Mouse (Mus musculus) embryonic fibroblast, embryonic 13.5 days (primary cell): ENCODE data around the gene Cspg4.

Experiments
- CTCF ChIP-seq: IDR thresholded peaks from 2 replicates; pipeline ENCODE4 v1.5.1; 2011; ENCODE audit warnings: mild to moderate bottlenecking, control low read depth, low read length, moderate library complexity, borderline replicate concordance; ENCODE audit not compliant: insufficient read depth
- POLR2A ChIP-seq: IDR thresholded peaks from 2 replicates; pipeline ENCODE4 v1.6.1; 2011; ENCODE audit warnings: low read depth, mild to moderate bottlenecking, control low read depth, low read length, moderate library complexity

DNA sequence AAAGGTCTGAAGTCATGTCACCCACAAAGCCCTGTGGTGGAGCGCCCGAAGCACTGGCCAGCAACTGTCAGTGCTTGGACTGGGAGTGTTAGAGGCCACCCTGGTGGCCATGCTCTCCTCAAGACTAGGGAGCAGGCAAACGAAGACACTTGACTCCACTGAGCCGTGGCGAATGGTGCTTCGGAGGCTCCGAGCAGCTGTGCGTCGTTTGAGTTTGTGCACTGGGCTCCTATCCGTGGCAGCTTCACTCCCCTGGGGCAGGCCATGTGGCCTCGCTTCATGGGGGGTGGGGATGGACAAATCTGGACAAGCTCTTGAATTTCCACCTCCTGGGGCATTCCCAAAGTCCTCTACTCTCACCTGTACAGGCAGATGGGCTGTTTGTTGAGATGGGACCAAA, 34.6 kb downstream of the Cspg4 start:
- TF ChIP-seq POLR2A (no peak), CTCF (no peak)
